Mouse (Mus musculus) left cerebral cortex, postnatal 14 days (tissue): ENCODE results near the gene Wdfy3. TPM values are rescaled to one million over a fixed set of nuclear protein-coding genes. Genes with fewer than 3 reads are reported as not detected.
"Not testable (repeated sequence)": the region's sequence is repeated elsewhere in the genome, so short reads cannot be mapped to it uniquely, and the experiment has no call there.

Source experiments
- DNase-seq, 2 experiments: peaks; one replicate each; pipeline ENCODE4 v3.0.0; 2021 to 2022; ENCODE audit warnings: low spot score in 2 of 2, mixed read lengths in 1 of 2
- intact Hi-C: fragments of 180-260 bp; cut with DNase I; formaldehyde crosslinking; loops from one replicate; pipeline ENCODE4 v1.15.1; 2025
- long read RNA-seq, 2 experiments: library from polyadenylated mRNA; stranded (forward); transcript quantifications; one replicate each; pipeline ENCODE4 v2.0.0; 2021
- total RNA-seq, 2 experiments: library from RNA; stranded (reverse); gene quantifications; 2 replicates each; pipeline ENCODE4 v1.2.3; 2021

Wdfy3 gene
- 100 to 1,000 TPM; 109 to 112 TPM for total RNA-seq
- long read RNA-seq, experiment 1, partial matches to known transcripts: 10 of 17 reads
- long read RNA-seq, experiment 1, other reads (novel, unspliced or antisense): 7 of 17 reads
- long read RNA-seq, experiment 2, partial matches to known transcripts: 7 of 13 reads
- long read RNA-seq, experiment 2, other reads (novel, unspliced or antisense): 6 of 13 reads

DNA sequence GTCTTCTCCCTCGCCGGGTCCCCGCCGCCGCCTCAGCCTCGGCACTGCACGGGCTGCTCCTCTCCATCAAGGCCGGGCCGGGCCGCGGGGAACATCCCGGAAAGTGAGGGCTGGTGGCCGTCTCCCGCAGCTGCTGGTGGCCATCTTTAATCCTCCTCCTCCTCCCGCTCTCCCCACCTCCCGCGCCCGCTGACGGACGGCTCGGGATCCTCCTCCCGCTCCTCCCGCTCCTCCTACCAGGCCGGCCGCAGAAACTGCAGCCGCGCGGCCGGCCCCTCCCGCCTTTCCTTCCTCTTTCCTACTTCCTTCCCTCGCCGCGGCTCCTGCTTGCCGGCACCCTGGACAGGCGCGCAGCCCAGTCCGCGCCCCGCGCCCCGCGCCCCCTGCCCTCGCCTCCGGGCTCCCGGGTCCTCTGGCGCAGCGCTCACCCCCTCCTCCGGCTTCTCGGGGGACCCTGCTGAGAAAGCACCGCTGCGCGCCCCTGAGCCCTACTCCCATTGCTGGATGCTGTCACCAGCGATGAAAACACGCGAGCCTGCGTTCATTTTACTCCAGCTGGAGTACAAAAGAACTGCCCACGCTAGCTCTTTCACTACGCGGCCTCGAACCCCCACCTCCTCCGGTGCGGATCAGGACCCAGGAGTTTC is at the start of gene Wdfy3:
TSS of gene Wdfy3 (minus strand) at position 155 of the 647 bp plus-strand sequence.
- intact Hi-C loops: loop anchor here (5.0 to 10.0 kb wide), 3 partner anchors 103 to 178 kb away; no protein-coding TSS in a partner anchor
- DNase-seq: peak; percentile 85 to 89

DNA sequence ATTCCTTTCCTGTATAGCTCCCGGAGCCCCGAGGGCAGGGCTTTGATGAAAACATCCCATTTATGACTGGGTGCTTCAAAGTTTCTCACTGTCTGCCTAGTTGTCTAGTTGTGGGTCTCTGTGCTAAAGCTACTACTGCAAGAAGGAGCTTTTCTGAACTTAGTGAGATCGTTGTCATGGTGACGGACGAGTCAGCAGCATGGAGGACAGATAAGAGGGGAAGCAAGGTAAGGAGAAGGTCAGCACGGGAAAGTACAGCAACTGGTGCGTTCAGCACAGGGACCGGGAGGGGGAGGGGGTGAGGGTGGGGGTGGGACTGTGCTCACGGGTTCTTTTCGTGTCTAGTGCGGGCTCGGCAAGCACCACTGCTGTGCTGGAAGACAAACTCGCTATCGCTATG is 43.3 kb upstream of the Wdfy3 start:
- intact Hi-C loops: no loop called here
- peak in 1 of 2 experiments; percentile 45 for DNase-seq

DNA sequence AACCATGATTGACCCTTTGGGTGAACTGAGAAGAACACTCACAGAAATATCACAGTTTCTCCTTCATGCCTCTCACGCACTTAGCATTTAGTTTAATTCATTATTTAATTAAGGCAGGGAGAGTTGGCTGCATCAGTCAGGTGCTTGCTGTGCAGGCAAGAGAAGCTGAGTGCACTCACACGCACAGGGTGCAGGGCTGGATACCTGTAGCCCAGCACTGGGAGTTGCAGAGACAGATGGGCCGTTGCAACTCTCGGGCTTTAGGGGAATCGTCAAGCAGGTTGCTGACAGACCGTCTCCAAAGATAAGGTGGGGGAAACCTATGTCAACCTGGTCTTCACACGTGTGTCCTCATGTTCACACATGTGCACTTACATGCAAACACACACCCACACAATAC is 42.3 kb upstream of the Wdfy3 start:
- DNase-seq: no peak
- intact Hi-C loops: no loop called here

- intact Hi-C loops: no loop called here
- peak; percentile 82 to 94 for DNase-seq
Measured at GRCm38 (mm10) chr5:102110031-102110430, 40.3 kb upstream of the Wdfy3 start.

GRCm38 (mm10) chr5:102105919-102106318 is 36.2 kb upstream of the Wdfy3 start:
- no peak for DNase-seq
- intact Hi-C loops: no loop called here

DNA sequence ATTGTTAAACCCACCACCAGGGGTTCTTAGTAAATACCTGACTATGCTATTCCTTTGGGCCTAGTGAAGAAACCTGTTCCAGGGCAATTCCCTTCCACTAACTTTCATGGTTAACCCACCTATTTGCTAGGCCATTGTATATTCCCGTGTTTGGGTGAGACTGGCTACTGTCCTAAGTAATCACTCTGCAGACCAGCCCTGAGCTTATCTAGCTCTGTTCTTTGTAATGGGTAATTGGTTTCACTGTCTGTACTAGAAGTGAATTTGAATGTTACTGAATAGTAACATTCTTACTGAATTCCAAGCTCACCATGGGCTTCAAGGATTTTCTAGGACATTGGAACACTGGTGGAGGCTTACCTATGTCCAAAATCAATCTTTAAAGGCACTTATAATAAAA is 32.1 kb upstream of the Wdfy3 start:
- DNase-seq, intact Hi-C loops: not testable (repeated sequence)

DNA sequence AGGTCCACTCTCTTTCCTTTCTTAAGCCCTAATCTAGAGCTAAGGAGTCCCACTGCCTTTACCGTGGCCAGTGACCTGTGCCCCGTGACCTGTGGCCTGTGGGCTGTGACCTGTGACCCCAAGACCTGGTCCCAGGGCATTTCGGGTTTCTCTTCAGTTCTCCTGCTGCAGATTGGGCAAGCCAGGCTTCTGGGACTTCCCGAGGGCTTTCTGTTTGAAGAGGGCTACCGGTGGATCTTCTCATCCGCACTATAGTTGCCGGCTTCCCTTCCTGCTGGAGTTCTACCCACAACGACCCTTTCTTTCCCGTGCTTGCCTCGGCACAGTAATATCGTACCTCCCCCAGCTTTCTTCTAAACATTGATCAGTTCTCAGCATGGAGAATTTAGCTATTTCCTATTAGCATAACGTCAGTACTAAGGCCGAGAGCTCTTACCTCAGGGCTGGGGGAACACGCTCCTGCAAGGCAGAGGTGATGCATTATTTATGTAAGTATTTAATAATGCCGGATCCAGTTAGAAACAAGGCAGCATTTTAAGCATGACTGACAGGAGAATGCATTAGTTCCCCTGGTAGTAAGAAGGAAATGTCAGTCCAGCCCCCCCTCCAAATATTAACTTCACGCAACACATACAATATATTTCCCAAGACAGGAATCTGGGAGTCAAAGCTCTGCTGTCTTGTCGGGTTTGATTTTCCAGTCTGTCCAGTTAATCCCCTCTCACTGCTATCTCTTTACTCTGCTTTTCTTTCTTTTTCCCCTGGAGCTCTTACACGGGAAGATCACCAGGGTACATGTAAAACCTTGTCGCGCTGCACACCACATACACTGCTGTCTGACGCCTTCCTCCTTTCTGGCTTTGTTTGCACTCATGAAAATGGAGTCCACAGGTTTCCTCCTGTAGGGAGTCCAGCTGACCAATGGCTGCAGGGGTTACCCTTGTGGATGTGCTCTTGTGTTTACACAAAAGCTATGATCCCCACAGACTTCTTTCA is 30.8 kb upstream of the Wdfy3 start:
- intact Hi-C loops: no loop called here
- no peak for DNase-seq

GRCm38 (mm10) chr5:102095576-102095975 is 25.9 kb upstream of the Wdfy3 start:
- intact Hi-C loops: no loop called here
- DNase-seq: no peak

- no peak for DNase-seq
- intact Hi-C loops: no loop called here
Measured at GRCm38 (mm10) chr5:102090686-102091085, 21.0 kb upstream of the Wdfy3 start.

DNA sequence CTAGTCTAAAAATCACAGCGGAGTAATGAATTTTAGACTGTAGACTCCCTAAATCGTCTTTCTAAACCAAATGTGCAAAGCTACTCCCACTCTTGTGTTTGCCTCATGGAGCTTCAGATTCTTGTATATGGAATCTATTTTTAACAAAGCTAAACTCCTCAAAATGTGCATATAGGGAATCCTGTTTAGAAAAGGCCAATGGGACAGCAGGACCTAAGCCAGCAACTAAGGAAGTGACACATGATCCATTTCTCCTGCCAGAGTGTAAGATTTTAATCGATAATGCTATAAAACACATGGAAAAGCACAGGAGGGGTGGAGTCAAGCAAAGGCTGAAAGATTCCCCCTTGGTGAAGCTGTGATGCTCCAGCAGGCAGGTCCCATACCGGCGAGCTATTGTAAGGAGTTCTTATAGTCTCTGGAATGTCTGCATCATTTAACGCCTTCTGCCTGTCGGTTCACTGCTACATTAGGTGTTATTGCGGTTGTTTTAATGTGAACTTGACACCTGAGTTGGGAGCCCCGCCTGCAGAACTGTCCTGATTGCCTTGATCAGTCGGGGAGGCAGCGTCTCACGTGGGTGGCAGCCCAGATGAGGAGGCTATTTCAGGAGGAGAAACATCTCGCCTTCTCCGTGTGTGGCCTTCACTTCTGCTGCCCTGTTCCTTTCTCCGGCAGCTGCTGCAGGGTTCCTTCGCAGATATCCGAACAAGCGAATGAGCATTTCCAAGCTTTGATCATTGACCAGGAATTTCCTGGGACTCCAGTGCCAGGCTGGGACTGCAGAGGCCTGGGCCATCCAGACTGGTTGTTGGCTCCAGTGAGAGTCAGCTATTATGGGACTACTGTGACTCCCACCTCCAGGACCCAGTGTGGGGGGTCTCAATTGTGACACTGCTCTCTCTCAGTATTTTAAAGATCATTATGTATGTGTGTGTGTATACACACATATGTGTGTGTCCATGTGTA is 15.3 kb upstream of the Wdfy3 start:
- intact Hi-C loops: no loop called here
- DNase-seq: peak; percentile 31 to 41

DNA sequence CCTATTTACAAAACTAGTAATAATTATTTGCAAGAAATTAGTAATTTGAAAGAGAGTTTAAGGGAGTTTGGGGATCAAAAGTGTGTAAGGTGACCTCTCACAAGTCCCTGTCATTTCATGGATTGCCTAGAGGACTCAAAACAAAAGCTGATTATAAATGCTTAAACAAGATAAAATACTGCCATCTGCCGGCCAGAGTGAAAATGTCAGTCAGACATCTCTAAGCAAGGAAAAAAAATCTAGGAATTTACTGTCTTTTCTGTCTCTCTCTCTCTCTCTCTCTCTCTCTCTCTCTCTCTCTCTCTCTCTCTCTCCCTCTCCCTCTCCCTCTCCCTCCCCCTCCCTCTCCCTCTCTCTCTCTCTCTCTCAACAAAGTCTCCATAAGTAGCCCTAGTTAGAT is 4.4 kb upstream of the Wdfy3 start:
- peak; percentile 86 to 87 for DNase-seq
- intact Hi-C loops: loop anchor here (5.0 to 10.0 kb wide), 2 partner anchors 139 to 182 kb away; no protein-coding TSS in a partner anchor

- DNase-seq: no peak
- intact Hi-C loops: loop anchor here (5.0 to 10.0 kb wide), 2 partner anchors 137 to 180 kb away; no protein-coding TSS in a partner anchor
Measured at GRCm38 (mm10) chr5:102072057-102072456, 2.3 kb upstream of the Wdfy3 start.

- intact Hi-C loops: loop anchor here (5.0 to 10.0 kb wide), 2 partner anchors 136 to 179 kb away; no protein-coding TSS in a partner anchor
- DNase-seq: no peak
Measured at GRCm38 (mm10) chr5:102071241-102071640, 1.5 kb upstream of the Wdfy3 start.

GRCm38 (mm10) chr5:102070788-102071187 is 1.1 kb upstream of the Wdfy3 start:
- intact Hi-C loops: loop anchor here (5.0 to 10.0 kb wide), 2 partner anchors 136 to 178 kb away; no protein-coding TSS in a partner anchor
- DNase-seq: no peak

DNA sequence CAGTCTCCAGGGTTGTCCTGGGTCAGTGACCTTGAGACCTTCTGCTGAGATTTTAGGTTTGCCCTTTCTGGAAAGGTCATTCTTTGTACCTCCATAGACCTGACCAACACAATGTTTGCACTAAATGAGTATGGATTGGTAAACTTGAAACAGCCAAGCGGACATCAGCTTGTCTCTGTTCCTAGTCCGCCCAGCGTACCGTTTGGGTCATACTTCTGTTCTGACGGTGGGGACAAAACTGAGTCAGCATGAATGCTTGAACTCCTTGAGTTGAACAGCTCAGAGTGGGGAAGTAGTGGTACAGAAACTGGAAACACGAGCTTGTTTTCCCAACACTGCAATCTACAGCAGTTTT is 670 bp upstream of the Wdfy3 start:
- intact Hi-C loops: loop anchor here (5.0 to 10.0 kb wide), 2 partner anchors 136 to 178 kb away; no protein-coding TSS in a partner anchor
- DNase-seq: peak; percentile 40 to 45

DNA sequence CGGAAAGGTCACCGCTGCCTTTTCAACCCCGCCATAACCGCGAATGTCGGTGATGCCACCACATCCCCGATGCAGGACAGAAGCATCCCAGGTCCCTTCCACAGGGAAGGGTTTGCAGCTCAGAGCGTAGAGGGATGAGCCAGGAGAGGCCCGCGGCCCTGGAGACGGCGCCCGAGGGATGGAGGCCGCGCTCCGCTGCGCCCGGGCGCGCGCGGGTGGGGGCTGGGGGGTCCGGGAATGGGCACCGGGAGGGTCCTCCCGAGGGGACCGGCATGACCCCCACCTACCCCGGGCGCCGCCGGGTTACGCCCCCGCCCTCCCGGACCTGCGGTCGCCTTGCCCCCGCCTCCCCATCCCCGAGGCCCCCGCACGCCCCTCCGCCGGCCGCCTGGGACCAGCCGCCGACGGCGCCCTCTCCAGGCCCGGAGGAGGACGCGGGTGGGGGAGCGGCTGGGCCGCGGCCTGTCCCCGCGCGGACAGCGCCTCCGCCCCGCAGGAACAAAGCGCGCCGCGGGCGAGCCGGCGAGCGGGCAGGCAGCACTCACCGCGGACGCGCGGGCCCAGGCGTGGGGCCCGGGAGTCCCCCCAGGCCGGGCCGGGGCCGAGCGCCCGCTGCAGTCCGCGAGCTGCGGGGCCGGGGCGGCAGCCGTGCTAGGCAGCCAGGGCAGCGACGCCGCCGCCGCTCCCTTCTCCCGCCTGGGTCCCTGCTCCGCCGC is 512 bp downstream of the Wdfy3 start:
- peak in 1 of 2 experiments; percentile 48 for DNase-seq
- intact Hi-C loops: loop anchor here (5.0 kb wide), 1 partner anchor 102 kb away; no protein-coding TSS in a partner anchor

- intact Hi-C loops: loop anchor here (5.0 kb wide), 1 partner anchor 99 kb away; no protein-coding TSS in a partner anchor
- no peak for DNase-seq
Measured at GRCm38 (mm10) chr5:102066458-102066857, 3.3 kb downstream of the Wdfy3 start.
